Mouse (Mus musculus) inflammation-experienced regulatory T-cells, adult 6 months (primary cell): Measurements from ENCODE around the gene Tprn. TPM values are rescaled to one million over a fixed set of nuclear protein-coding genes. Genes with fewer than 3 reads are reported as not detected.
"Not testable (repeated sequence)": the region's sequence is repeated elsewhere in the genome, so short reads cannot be mapped to it uniquely, and the experiment has no call there.

Experiments used
- ATAC-seq: one replicate; pipeline ENCODE4 v1.8.0; 2017
- polyA plus RNA-seq, 3 experiments: library from polyadenylated mRNA; unstranded; fragments of 100-300 nt; shearing (Covaris generic); gene quantifications; one replicate each; pipeline ENCODE4 v1.2.1; 2017

Tprn gene
- polyA plus RNA-seq, 3 experiments from 2014 or later, result 3.4 to 4.7 (median 3.9) TPM

DNA sequence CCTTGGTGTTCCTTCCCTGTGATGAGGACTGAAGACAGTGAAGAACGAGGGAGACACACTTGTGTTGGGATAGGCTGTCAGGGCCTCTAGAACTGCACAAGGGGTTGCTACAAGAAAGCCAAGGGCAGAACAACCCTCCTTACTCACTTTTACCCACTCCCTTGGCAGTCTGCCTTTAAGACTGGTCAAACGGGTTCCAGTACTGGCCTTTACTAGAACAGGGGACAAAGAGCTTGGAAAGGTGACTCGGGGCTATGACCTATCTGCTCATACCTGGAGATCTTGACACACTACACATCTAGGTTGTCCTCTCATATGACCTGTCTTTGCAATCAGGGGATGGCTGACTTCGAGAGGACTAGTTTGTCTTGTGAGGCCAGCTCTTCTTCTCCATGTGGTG lies 24.9 kb upstream of the Tprn start:
- ATAC-seq, result no peak

DNA sequence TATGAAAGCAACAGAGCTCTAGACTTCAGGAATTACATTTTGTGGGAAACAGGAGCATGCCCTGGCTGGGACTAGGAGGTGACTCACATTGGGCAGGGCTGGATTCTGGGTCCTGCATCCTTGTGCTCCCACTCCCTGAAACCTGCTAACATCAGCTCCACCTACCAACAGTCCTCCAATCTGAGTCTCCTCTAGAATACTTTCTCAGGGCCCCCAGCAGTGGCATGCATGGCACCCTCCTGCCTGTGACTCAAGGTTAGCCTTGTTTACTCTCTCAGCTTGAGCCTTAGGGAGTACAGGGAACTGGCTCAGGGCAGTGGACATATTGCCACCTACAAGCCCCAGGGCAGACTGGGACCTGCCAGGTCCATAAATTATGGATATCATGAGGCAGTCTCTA lies 24.3 kb upstream of the Tprn start:
- ATAC-seq, result no peak

DNA sequence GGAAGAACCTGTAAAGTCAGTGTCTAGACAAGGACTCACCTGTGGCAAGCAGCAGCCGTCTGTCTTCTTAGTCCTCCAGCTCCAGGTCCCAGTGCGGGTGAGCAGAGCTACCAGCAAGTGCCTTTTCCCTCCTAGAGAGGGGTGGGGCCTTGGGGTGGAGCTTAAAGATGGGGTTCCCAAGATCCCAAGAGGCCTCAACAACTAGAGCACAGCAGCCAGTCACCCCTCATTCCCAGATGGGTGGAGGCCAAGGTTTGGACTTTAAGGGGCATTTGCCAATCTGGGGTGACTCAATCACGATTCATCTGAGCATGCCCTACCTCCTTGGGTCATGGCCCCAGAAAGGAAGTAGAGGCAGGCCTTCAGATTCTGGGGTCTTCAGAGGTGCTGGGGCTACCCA lies 22.7 kb upstream of the Tprn start:
- no peak for ATAC-seq

DNA sequence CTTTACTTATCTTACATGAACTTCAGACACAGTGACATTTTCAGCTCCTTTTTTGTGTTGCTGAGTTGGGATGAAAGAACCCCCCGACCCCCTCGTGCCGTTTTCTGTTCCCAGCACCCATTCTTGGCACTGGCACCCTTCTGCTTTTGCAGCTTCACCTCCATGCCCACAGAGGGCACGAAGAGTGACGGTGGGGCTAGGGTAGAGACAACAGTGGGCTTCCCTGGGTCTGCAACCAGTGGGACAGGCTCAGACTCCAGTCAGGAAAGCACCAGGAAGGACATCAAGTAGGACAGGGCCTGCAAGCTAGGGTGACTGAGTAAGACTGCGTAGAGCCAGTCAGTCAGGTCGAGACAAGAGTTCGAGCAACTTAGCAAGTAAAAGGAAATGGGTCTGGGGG lies 22.1 kb upstream of the Tprn start:
- no peak for ATAC-seq

DNA sequence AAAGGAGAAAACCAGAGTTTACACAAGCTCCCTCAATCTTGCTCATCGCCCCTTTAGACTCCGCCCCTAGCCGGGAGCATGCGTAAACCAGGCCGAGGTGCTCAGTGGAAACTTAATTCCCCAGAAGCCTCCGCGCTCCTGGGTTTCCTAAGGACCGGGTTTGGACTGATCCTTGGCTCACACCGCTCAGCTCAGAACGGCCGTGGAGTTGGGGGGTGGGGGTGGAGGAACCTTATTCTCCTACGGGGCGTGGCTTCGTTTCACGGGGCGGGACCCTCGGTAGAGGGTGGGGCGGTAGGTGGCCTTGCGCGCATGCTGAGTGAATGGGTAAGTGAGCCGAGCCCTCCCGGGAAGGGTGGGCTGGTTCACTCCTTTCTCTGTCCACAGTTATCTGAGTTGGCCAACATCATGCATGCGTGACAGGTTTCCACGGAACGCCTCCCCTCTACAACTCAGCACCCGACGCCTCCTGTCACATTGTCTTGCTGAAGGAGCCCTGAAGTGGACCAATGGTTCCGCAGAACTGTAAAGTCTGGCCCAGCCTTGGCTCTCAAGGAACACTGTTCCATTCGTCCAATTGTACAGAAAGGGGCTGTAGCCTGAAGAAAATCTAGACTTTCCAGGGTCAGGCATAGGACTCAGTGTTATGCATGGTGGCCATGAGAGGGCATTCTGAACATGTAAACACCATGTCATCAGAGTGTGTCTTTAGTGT lies 21.5 kb upstream of the Tprn start:
- ATAC-seq, result peak; percentile 61

DNA sequence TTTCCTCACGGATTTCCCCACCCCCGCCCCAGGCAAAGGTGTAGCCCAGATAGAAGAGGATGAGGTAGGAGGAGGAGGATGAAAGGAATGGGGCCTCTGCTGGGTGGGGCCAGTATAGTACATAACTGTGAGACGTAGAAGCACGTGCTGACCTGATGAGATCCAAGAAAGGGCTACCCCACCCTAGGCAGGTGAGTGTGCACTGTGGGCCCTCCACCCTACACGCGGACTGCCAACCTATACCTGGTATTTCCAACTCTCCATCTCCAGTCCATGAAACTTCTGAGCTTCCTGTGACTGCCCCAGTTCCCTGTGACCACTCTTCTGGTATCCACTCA lies 21.0 kb upstream of the Tprn start:
- peak; percentile 22 for ATAC-seq

DNA sequence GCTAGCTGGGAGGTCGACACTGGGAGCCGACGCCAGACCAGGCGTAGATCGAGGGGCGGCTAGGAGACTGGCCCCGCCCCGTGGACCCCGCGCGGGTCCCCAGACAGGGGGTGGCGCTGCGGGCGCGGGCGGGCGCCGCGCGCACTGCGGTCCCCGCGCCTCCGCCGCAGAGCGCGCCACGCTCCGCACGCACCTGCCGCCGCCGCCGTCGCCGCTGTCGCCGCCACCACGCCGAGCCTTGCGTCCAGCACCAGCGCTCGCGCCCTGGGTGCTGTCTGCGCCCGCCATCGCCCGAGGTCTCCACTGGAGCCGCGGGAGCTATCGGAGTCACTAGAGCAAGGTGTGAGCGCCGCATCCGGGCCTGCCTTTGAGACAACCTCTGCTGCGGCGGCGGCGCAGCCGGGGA lies 20.3 kb upstream of the Tprn start, which contains the start of the genes Rnf208 and Cysrt1:
Gene Rnf208 (plus strand): TSS at position 155 of the 406 bp plus-strand sequence.
Gene Cysrt1 (minus strand): TSS at position 352 of the 406 bp plus-strand sequence.
- ATAC-seq, result peak; percentile 60

DNA sequence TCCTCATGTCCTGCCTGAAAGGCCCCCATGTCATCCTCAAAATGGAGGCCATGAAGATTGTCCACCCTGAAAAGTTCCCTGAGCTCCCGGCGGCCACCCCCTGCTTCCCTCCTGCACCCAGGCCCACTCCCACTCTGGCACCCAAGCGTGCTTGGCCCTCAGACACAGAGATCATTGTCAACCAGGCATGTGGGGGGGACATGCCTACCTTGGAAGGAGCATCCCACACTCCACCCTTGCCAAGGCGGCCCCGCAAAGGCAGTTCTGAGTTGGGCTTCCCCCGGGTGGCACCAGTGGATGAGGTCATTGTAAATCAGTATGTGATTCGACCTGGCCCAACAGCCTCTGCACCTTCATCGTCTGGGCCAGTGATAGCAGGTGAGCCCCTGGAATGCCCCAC lies 19.1 kb upstream of the Tprn start:
- no peak for ATAC-seq

DNA sequence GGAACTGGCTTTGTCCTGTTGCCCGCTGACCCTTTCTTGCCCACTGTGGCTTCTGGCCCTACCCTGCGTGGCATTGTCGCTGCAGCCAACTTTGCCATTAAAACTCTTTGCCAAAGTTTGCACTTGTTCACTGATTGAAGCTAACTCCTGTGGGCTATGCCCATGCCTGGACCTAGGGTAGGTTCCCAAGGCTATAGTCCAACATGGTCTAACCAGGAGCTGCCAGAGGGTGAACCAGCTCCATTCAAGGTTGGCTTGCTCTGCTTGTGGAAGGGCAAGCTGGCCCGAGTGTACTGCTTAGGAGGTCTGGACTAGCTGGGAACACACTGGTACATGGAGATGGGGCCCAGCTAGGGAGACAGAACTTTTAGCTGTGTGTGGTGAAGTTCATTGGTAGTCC lies 18.3 kb upstream of the Tprn start:
- ATAC-seq, result no peak

DNA sequence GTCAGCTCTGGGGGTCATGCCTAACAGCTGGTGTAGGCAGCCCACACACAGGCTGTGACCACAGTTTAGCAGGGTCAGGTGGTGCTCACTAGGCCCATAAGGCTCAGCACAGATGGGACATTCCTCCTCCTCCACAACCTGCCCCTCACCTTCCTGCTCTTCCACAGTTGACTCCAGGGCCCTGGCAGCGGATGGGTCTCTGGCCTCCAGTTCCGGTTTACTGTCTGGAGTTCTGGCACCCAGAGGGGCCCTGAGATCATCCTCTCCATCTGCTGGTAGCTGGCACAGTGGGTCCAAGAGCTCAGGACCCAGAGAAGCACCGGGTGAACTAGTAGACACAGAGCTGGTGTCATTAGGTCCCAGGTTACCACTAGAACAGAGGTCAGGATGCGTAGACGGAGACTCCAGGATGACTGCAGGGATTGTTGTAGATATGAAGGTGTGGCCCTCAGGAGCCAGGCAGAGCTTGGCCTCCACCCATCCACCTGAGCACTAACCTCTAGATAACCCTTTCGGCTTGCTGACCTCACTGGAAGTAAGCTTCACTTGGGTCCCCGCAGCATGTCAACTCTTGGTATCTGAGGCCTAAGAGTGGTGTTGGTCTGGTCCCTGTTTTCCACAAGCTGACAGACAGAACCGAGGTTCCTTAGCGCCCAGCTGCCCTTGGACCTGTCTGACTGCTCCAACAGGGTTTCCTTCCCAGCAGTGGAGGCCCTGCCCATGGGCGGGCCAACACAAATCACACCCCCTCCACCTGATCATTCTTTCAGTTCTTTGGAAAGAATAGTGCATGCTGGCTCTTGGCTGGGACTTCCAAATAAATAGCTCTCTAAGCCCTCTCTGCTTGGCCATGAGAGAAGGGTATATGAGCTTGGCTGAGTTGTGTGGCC lies 16.0 kb upstream of the Tprn start, which contains the start of gene AL732309.1:
Gene AL732309.1 (minus strand): TSS at position 681 of the 890 bp plus-strand sequence.
- no peak for ATAC-seq

DNA sequence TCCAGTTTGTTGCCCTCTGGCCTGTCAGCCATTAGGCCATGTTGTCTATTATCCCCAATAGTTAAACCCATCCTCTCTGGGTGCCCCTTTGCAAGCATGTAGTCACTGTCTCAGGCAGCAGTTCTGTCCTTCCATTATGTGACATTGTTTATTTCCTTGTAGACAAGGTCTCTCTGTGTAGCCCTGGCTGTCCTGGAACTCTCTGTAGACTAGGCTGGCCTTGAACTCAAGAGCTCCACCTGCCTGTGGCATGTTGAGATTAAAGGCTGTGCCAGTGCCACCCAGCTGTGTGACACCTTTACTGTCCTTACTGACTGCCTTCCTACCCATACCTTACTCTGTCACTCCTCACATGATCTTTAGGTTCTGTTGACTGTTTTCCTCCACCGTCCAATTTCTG lies 10.1 kb upstream of the Tprn start:
- no peak for ATAC-seq

DNA sequence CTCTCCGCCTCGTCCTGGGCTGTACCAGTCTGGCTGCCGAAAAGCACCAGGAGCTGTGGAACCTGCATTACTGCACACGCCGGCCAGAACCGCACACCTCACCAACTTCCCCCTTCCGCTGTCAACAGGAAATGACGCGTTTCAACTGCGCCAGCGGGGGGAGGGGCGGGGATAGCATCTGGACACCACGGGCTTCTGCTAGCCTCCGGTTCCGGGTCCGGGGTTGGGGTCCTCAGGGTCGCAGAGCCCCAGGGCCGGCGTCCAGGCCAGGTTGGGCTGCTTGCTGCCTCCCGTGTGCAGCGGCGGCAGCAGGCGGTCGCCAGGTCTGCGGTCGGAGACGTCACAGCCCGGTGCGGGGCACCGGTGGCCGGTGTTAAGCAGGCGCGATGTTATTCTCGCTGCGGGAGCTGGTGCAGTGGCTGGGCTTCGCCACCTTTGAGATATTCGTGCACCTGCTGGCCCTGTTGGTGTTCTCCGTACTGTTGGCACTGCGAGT lies 7.1 kb upstream of the Tprn start, which contains the start of gene Tmem203:
Gene Tmem203 (plus strand): TSS at position 156 of the 496 bp plus-strand sequence.
- peak; percentile 87 for ATAC-seq

DNA sequence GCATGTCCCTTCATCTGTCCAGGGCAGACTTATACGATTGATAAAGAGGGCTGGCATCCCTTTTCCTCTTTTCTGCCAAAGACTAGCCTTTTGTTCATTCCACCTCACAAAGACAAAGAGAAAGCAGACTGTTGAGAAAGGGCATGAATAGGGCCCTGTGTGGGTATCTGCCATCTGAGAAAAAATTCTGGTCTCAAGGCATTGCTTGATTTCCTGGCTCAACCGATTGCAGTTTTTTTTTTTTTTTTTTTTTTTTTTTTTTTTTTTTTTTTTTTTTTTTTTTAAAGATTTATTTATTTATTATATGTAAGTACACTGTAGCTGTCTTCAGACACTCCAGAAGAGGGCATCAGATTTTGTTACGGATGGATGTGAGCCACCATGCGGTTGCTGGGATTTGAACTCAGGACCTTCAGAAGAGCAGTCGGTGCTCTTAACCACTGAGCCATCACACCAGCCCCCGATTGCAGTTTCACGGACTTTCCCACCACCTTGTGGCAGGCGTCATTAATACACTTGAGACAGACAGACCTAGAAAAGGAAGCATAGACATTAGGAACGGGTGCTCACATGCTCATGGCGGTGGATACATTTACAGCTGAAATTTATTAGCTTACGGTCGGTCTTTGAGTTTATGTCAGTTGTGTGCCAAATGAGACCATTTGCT lies 5.8 kb upstream of the Tprn start:
- ATAC-seq, result not testable (repeated sequence)

DNA sequence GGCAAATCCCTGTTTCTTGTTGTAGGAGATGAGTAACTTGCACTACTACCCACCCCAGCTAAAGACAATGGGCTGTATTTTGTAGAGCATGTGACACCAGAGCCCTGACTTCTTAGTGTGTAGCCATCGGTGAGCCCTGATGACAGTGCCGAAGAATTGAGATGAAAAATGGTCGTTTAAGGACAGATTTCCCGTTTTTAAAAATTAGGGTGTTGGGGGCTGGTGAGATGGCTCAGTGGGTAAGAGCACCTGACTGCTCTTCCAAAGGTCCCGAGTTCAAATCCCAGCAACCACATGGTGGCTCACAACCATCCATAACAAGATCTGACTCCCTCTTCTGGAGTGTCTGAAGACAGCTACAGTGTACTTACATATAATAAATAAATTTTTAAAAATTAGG lies 5.2 kb upstream of the Tprn start:
- not testable (repeated sequence) for ATAC-seq

DNA sequence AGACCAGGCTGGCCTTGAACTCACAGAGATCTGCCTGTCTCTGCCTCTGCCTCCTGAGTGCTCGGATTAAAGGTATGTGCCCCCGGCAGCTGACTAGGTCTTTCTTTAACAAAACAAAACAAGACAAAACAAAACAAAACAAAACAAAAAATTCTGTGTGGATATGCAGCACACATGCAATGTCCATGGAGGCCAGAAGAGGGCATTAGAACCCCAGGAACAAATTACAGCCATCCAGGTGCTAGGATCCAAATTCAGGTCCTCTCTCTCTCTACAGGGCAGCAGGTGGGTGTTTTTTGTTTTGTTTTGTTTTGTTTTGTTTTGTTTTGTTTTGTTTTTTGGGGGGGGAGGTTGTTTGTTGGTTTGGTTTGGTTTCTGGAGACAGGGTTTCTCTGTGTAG lies 3.5 kb upstream of the Tprn start:
- no peak for ATAC-seq

DNA sequence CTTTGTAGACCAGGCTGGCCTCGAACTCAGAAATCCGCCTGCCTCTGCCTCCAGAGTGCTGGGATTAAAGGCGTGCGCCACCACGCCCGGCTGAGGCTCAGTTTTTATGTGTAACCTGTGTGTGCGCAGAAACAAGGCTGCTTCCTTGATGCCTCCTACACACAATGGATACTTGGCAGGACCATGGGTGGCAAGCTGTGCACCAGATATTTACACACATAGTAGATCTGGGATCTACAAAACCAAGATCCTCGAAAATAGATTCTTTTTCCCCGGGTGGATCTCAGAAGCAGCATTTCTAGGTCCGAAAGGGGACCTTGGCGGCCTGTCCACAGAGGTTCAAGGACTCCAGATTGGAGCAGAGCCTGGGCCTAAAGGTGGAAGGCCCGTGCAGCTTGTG lies 548 bp upstream of the Tprn start:
- no peak for ATAC-seq

DNA sequence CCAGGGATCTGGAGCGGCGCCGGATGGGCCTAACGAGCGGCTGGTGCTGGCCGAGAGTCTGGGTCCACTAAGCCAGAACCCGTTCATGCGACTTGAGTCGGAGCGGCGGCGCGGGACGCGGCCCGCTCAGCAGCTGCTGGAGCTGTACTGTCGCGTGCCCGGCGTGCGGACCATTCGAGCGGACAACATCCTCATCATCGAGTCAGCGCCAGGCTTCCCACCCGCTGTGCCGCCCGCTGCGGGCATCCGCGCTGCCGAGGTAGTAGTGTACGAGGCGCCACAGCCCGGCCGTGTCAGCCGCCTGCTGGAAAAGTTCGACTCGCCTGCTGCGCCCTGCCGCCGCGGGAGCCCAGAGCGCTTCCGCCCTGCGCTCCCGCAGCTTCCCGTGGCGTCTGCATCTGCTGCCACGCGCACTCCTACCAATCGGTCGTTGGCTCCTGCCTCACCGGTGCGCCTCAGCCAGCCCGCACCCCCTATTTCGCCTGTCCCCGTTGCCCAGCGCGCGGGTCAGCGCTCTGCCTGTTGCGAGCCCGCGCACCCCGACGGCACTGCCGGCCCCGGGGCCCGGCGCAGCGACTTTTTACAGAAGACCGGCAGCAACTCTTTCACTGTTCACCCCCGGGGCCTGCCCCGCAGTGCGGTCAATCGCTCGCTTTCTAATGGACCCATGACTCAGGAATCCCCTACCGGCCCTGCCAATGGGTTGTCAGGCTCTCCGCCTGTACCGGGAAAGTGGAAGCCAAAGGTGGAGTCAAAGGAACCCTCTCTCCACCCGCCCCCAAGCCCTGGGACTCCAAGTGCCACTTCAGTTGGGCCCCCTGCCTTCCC lies 591 bp downstream of the Tprn start:
- peak; percentile 53 for ATAC-seq

DNA sequence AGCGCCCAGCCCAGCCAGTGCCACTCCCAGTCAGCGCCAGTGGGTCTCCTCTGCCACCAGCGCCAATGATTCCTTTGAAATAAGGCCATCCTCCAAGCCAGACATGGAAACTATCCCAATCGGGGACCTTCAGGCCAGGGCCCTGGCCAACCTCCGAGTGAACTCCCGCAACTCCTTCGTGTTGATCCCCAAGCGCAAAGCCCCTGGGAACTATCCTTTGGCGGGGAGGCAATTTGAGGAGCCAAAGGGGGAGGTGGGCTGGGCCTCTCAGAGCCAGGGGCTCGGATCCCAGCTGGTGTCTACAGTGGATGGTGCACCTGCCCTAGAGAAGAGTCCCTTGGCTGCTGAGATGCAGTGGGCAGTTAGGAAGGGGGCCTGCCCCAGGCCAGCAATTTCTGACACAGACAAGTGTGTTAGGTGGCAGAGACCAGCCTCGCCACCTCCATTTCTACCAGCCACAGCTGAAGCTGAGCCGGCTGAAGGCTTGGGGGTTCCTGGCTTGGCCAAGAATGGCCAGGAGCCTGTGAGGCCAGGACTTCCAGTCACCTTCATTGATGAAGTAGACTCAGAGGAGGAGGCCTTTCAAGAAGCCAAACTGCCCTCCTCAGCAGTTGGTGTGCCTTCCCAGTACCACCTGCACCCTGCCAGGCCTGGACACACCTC lies 1.3 kb downstream of the Tprn start:
- no peak for ATAC-seq

DNA sequence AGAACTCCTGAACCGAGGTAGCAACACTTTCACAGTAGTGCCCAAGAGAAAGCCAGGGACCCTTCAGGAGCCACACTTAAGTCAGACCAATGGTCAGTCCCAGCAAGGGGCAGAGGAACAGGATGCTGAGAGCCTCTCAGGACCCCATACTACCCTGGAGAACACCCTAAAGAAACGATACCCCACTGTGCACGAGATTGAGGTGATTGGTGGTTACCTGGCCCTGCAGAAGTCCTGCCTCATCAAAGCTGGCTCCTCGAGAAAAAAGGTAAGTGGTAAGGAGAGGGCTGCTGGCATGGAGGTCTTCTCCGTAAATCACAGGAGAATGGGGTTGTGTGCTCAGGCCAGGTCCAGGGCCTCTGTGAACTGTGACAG lies 1.9 kb downstream of the Tprn start:
- no peak for ATAC-seq

DNA sequence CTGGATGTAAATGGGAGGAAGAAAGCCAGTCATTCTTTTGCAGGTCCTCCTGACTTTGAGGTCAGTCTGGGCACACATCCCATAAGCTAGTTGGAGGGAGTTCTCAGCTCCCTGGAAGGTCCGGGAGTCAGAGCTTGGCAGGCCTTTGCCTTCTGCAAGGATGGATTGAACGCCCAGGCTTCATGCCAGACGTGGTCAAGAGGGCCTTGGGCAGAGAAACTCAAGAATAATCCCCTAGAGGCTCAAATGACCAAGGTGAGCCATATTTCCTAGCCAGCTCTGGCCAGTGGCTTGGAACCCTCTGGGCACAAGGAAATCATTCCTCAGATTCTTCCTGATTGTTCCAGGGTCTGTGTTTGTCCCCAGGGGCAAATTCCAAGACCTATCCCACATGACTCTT lies 2.4 kb downstream of the Tprn start:
- no peak for ATAC-seq

DNA sequence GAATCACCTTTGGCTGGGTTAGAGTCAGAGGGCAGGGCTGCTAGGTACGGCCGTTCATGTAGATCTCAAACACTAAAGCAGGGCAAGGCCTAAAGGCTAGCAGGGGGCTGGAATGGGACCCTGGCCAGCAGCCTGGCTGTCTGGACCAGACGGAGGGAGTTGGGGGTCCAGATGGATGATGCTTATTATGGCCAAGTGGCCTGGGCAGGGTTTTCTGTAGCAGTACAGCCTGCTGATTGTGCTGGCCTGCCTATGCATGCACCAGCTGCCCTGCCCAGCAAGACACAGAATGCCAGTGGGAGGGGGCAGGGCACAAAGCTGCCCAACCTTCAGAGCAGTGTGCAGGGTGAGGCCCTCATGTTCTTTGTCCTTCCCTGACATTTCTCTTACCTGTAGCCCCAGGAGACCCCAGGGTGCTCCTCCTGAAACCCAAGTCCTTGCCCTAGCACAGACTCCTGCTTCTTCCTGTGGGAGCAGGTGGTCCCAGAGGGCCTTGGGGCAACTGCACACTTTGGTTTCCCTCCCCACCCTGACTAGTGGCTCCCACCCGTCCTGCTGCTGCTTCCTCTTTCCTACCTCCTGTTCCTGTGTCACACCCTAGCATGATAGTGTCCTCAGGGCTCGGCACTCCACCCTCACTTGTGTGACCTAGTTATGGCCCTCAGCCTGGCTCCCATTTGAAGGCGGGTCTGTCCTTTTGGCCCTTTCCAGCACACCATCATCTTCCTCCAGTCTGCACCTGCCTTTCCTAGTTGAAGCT lies 3.7 kb downstream of the Tprn start:
- ATAC-seq, result no peak
